Mouse (Mus musculus): ENCODE measurements around the gene Fam160a2. TPM values are rescaled to one million over a fixed set of nuclear protein-coding genes. Genes with fewer than 3 reads are reported as not detected.

Gene Fam160a2
- 67.5 and 94.3 TPM in 2 replicates for polyA plus RNA-seq (2012; rRNA removed; ENCODE audit: low replicate concordance)

GRCm38 (mm10) chr7:105399935-105400624 lies at the start of gene Fam160a2:
TSS of gene Fam160a2 (minus strand) at chr7:105400054.

GRCm38 (mm10) chr7:105425424-105426043 lies 25.7 kb upstream of the Fam160a2 start, which contains the start of gene Cckbr:
TSS of gene Cckbr (plus strand) at chr7:105425731.

GRCm38 (mm10) chr7:105404268-105404667 lies 4.4 kb upstream of the Fam160a2 start, which contains the start of gene Cnga4:
TSS of gene Cnga4 (plus strand) at chr7:105404568.

DNA sequence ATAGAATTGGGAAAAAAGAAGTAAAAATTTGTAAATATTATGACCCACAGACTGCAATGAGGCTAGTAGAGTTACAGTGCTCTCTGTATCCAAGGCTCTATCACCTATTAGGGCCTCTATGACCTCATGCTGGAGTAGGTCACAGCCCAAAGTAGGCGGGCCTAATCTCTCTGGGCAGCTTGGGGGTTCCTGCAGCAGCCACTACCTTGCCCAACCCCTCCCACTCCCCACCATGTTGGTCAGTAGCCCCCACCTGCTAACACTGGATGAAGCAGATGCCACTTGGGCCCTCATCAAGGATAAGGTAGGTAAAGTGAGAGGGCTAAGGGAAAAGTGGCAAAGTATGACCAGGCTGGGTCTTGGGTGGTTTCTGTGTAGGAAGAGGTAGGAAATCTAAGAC lies 25.0 kb downstream of the Fam160a2 start, which contains the start of gene Gm5901:
Gm5901 (plus strand) TSS at position 173 of the 400 bp plus-strand sequence.

GRCm38 (mm10) chr7:105367930-105368329 lies 31.9 kb downstream of the Fam160a2 start, which contains the start of gene Olfr692:
TSS of gene Olfr692 (plus strand) at chr7:105368230.

DNA sequence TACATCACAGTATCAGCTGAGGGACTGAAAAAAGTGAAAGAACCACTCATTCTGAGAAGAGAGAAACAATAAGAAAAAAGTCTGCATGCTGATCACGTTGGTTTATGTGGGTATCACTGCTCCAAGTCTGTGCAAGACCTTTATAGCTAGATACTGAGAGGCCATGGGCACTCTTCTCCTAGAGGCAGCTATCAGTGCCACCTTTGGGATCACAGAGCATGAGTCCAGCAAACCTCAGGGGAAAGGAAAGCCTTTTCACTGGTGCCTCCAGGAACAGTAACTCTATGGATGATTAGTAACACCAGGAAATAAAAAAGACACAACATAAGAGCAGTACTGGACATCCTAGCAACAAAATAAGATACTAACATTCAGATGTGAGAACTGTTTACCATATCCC lies 57.7 kb downstream of the Fam160a2 start, which contains the start of gene Olfr691:
Olfr691 (minus strand) TSS at position 101 of the 400 bp plus-strand sequence.

DNA sequence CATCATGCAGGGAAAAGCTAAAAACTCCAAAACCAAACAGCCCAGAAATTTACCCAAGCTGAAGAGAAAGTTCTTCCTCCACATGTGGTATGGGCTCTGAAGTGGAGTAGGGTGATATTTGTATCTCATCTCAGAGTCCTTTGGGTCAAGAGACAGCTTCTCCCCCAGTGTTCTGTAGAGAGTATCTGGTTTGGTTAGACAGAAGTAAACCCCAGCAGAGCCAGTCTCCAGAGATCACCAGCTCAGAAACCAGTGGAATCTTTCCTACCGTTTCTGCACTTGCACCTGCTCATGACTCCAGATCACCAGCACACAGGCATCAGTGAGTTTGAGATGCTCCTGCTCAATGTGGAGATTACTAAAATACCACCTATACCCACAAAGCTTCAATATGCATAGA lies 65.8 kb downstream of the Fam160a2 start, which contains the start of gene Olfr690:
Olfr690 (minus strand) TSS at position 101 of the 400 bp plus-strand sequence.

Other genes with a start within 250 kb of the Fam160a2 start
- not detected in 2 replicates for gene Olfr684, start 236.4 kb downstream of the Fam160a2 start, polyA plus RNA-seq (2012; rRNA removed; ENCODE audit: low replicate concordance)
- gene Olfr685, start 214.0 kb downstream of the Fam160a2 start, polyA plus RNA-seq (2012; rRNA removed; ENCODE audit: low replicate concordance), result not detected in 2 replicates
- not detected in 2 replicates for gene Olfr686, start 192.6 kb downstream of the Fam160a2 start, polyA plus RNA-seq (2012; rRNA removed; ENCODE audit: low replicate concordance)
- not detected in 2 replicates for gene Olfr688, start 112.0 kb downstream of the Fam160a2 start, polyA plus RNA-seq (2012; rRNA removed; ENCODE audit: low replicate concordance)
- not detected in 2 replicates for gene Olfr689, start 88.9 kb downstream of the Fam160a2 start, polyA plus RNA-seq (2012; rRNA removed; ENCODE audit: low replicate concordance)
- gene Olfr690, start 66.0 kb downstream of the Fam160a2 start, polyA plus RNA-seq (2012; rRNA removed; ENCODE audit: low replicate concordance), result not detected in 2 replicates
- gene Olfr691, start 57.8 kb downstream of the Fam160a2 start, polyA plus RNA-seq (2012; rRNA removed; ENCODE audit: low replicate concordance), result not detected in 2 replicates
- not detected in 2 replicates for gene Olfr692, start 31.8 kb downstream of the Fam160a2 start, polyA plus RNA-seq (2012; rRNA removed; ENCODE audit: low replicate concordance)
- gene Gm5901, start 25.0 kb downstream of the Fam160a2 start, polyA plus RNA-seq (2012; rRNA removed; ENCODE audit: low replicate concordance), result not detected in 2 replicates
- 0.05 and 0.34 TPM in 2 replicates for gene Cnga4, start 4.5 kb upstream of the Fam160a2 start, polyA plus RNA-seq (2012; rRNA removed; ENCODE audit: low replicate concordance)
- 0.09 and 0.18 TPM in 2 replicates for gene Cckbr, start 25.7 kb upstream of the Fam160a2 start, polyA plus RNA-seq (2012; rRNA removed; ENCODE audit: low replicate concordance)
- 22.7 and 38.6 TPM in 2 replicates for gene Cavin3, start 82.2 kb upstream of the Fam160a2 start, polyA plus RNA-seq (2012; rRNA removed; ENCODE audit: low replicate concordance)
- 11.4 and 16.6 TPM in 2 replicates for gene Smpd1, start 154.3 kb upstream of the Fam160a2 start, polyA plus RNA-seq (2012; rRNA removed; ENCODE audit: low replicate concordance)
- gene Apbb1, start 181.6 kb upstream of the Fam160a2 start, polyA plus RNA-seq (2012; rRNA removed; ENCODE audit: low replicate concordance), result 17.9 and 21.9 TPM in 2 replicates
- gene Hpx, start 200.1 kb upstream of the Fam160a2 start, polyA plus RNA-seq (2012; rRNA removed; ENCODE audit: low replicate concordance), result 0.15 and 0.50 TPM in 2 replicates
- 13.5 and 19.7 TPM in 2 replicates for gene Trim3, start 233.5 kb upstream of the Fam160a2 start, polyA plus RNA-seq (2012; rRNA removed; ENCODE audit: low replicate concordance)
- gene Timm10b, start 240.0 kb upstream of the Fam160a2 start, polyA plus RNA-seq (2012; rRNA removed; ENCODE audit: low replicate concordance), result 87.5 and 178 TPM in 2 replicates
- gene Arfip2, start 240.4 kb upstream of the Fam160a2 start, polyA plus RNA-seq (2012; rRNA removed; ENCODE audit: low replicate concordance), result 39.4 and 72.4 TPM in 2 replicates
- 359 and 495 TPM in 2 replicates for gene Gm45799, start 240.5 kb upstream of the Fam160a2 start, polyA plus RNA-seq (2012; rRNA removed; ENCODE audit: low replicate concordance)